Mouse (Mus musculus): Measurements from ENCODE around the gene Oaz1. TPM values are rescaled to one million over a fixed set of nuclear protein-coding genes. Genes with fewer than 3 reads are reported as not detected.

Oaz1 gene
- total RNA-seq, 2 experiments from 2014 or later, result 518 to 519 TPM

GRCm38 (mm10) chr10:80843931-80844547 lies 17.6 kb downstream of the Oaz1 start, which contains the start of gene Lingo3:
Lingo3 (minus strand) TSS chr10:80844039.
- DNase-seq (ENCODE audit: low spot score in 2 of 2), result peak; percentile 51 to 65

GRCm38 (mm10) chr10:80845055-80845693 lies 18.7 kb downstream of the Oaz1 start:
- DNase-seq (ENCODE audit: low spot score in 2 of 2), result no peak

- DNase-seq (ENCODE audit: low spot score in 2 of 2), result peak; percentile 32 to 49
These were observed 19.3 kb downstream of the Oaz1 start for GRCm38 (mm10) chr10:80845732-80846131.

- DNase-seq (ENCODE audit: low spot score in 2 of 2), result no peak
These were observed 22.1 kb downstream of the Oaz1 start for GRCm38 (mm10) chr10:80848571-80848970.

- DNase-seq (ENCODE audit: low spot score in 2 of 2), result peak; percentile 94 to 98
These were observed 28.7 kb downstream of the Oaz1 start, which contains the start of the genes Lsm7 and Sppl2b for GRCm38 (mm10) chr10:80854913-80855748. Lsm7 (minus strand) TSS chr10:80855209. Sppl2b (plus strand) TSS chr10:80855275.

- no peak for DNase-seq (ENCODE audit: low spot score in 2 of 2)
These were observed 29.3 kb downstream of the Oaz1 start for GRCm38 (mm10) chr10:80855749-80856073.

- DNase-seq (ENCODE audit: low spot score in 2 of 2), result no peak
These were observed 29.8 kb downstream of the Oaz1 start for GRCm38 (mm10) chr10:80856267-80856666.

GRCm38 (mm10) chr10:80856908-80857307 lies 30.5 kb downstream of the Oaz1 start:
- DNase-seq (ENCODE audit: low spot score in 2 of 2), result no peak

- DNase-seq (ENCODE audit: low spot score in 2 of 2), result peak in 1 of 2 experiments; percentile 49
These were observed 30.9 kb downstream of the Oaz1 start for GRCm38 (mm10) chr10:80857386-80857785.

GRCm38 (mm10) chr10:80857848-80858247 lies 31.4 kb downstream of the Oaz1 start:
- DNase-seq (ENCODE audit: low spot score in 2 of 2), result no peak

- DNase-seq (ENCODE audit: low spot score in 2 of 2), result no peak
These were observed 32.0 kb downstream of the Oaz1 start for GRCm38 (mm10) chr10:80858350-80858935.

GRCm38 (mm10) chr10:80862305-80862704 lies 35.8 kb downstream of the Oaz1 start:
- DNase-seq (ENCODE audit: low spot score in 2 of 2), result no peak

GRCm38 (mm10) chr10:80864446-80864845 lies 38.0 kb downstream of the Oaz1 start:
- DNase-seq (ENCODE audit: low spot score in 2 of 2), result no peak

- DNase-seq (ENCODE audit: low spot score in 2 of 2), result no peak
These were observed 44.5 kb downstream of the Oaz1 start for GRCm38 (mm10) chr10:80870993-80871392.

GRCm38 (mm10) chr10:80871581-80871980 lies 45.1 kb downstream of the Oaz1 start, which contains the start of gene Tmprss9:
Tmprss9 (plus strand) TSS chr10:80871848.
- no peak for DNase-seq (ENCODE audit: low spot score in 2 of 2)

- no peak for DNase-seq (ENCODE audit: low spot score in 2 of 2)
These were observed 47.6 kb downstream of the Oaz1 start for GRCm38 (mm10) chr10:80874035-80874434.

- peak in 1 of 2 experiments; percentile 78 for DNase-seq (ENCODE audit: low spot score in 2 of 2)
These were observed 49.6 kb downstream of the Oaz1 start for GRCm38 (mm10) chr10:80876028-80876427.

GRCm38 (mm10) chr10:80876594-80876993 lies 50.1 kb downstream of the Oaz1 start:
- no peak for DNase-seq (ENCODE audit: low spot score in 2 of 2)
